Mouse (Mus musculus): ENCODE results near the gene Urb2. TPM values are rescaled to one million over a fixed set of nuclear protein-coding genes. Genes with fewer than 3 reads are reported as not detected.

The Urb2 gene
- 3.3 and 3.5 TPM in 2 replicates for polyA plus RNA-seq (2012; rRNA removed)

DNA sequence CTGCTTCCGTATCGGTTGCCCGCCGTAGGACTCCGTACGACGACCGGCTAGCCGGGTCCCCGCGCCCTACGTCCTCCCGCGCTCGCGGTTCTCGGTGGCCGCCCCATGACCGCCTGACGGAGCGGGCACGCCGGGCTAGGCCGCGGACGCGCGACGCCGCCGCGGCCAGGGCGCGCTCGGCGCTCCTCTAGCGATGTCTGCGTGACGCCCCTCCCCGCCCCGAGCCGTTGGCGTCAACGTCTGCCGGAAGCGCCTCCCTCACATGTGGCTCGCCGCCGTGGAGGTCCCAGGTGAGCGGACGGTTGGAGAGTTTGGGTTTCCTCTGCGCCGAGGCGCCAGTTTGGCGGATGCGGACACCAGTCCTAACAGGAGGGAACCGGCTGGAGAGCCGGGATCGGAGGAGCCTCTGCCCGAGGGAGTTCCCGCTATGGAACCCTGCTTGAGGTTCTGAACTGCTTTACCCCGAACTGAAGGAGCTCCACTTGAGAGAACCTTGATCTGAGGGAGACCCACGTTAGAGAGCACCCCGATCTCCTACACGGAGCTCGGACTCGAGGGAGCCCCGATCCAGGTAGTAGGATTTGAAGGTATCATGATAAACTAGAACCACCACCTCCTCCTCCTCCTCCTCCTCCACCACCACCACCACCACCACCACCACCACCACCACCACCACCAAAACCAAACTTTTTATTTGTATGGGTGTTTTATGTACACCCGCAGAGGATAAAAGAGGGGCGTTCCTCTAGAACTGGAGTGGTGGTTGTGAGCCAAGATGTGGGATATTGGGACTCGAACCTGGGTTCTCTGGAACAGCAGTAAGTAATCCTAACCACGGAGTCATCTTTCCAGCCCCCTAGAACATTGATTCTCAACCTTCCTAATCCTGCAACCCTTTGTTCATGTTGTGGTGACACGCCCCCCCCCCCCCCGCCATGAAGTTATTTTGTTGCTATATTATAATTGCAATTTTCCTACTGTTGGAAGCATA is at the start of gene Urb2, which contains the start of gene Taf5l:
Gene Urb2 (plus strand): TSS at position 272 of the 991 bp plus-strand sequence.
Gene Taf5l (minus strand): TSS at position 161 of the 991 bp plus-strand sequence.
- TF ChIP-seq CTCF (conservative IDR thresholded peaks at IDR 0.05; ENCODE audit: insufficient read depth, insufficient read length, low read depth, low read length) (no peak), POLR2A (IDR thresholded peaks at IDR 0.05; ENCODE audit: low read depth, low read length) (no peak)
- no peaks in the 10 kb centered on the region for H3K27me3 ChIP-seq (replicated peaks; ENCODE audit: control insufficient read depth, insufficient read depth, low read length)
- peak within 1 kb of the TSS; percentile 75 for H3K4me3 ChIP-seq (ENCODE audit: insufficient read depth, low read depth, low read length)
- peak; percentile 96 for DNase-seq
- H3K27ac ChIP-seq (ENCODE audit: insufficient read depth, low read depth, low read length): peak within 1 kb of the TSS; percentile 65
- 1% methylated on average over 74 of the region's 74 CpGs for WGBS
- no peaks in the 10 kb centered on the region for H3K36me3 ChIP-seq (ENCODE audit: control insufficient read depth, insufficient read depth, low read length)
- peaks cover 9% of the 10 kb centered on the region; the same call in 1 of the 2 replicates for H3K4me1 ChIP-seq (ENCODE audit: control insufficient read depth, insufficient read depth, low read length)

DNA sequence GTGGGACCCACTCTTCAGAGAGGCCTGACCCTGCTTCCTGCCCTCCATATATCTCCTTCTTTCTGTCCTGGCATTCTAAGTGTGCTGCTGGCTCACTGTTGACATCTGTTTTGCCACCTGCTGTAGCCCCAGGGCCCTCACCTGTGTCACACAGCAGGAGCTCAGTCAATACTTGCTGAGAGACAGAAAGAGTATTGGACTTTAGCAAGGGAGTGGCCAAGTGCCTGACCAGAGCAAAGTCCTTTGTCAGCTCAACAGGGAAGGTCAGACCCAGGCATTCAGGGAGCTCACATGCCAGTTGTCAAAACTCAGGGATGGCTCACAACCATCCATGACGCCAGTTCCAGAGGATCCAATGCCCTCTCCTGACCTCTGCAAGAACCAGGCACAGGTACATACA is 47.8 kb upstream of the Urb2 start:
- Histone ChIP-seq H3K27ac (ENCODE audit: insufficient read depth, low read depth, low read length) (0 out of 2 replicates have a peak overlapping the region, but pooled peaks have one; percentile 24), H3K4me1 (ENCODE audit: control insufficient read depth, insufficient read depth, low read length) (no peaks in the 10 kb centered on the region), H3K27me3 (replicated peaks; ENCODE audit: control insufficient read depth, insufficient read depth, low read length) (no peaks in the 10 kb centered on the region), H3K36me3 (ENCODE audit: control insufficient read depth, insufficient read depth, low read length) (no peaks in the 10 kb centered on the region), H3K4me3 (ENCODE audit: insufficient read depth, low read depth, low read length) (no peak overlapping the region)
- DNase-seq: peak; percentile 85
- WGBS: 47% methylated on average over 1 of the region's 1 CpGs
- TF ChIP-seq POLR2A (IDR thresholded peaks at IDR 0.05; ENCODE audit: low read depth, low read length): no peak
- no peak for TF ChIP-seq CTCF (conservative IDR thresholded peaks at IDR 0.05; ENCODE audit: insufficient read depth, insufficient read length, low read depth, low read length)

DNA sequence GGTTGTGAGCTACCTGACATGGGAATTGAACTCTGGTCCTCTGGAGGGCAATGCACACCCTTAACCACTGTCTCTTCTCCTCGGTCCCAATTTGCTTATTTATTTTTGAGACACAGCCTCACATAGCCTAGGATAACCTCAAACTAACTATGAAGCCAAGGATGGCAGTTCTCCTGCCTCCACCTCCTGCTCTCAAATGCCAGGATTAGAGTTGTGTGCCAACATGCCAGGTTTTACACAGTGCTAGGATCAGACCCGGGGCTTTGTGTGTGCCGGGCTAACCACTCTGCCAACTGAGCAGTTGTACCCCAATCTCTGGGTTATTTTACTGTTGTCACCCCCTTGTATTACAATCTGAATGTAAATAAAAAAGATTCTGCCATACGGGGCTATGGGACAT is 43.8 kb upstream of the Urb2 start:
- no peaks in the 10 kb centered on the region for H3K36me3 ChIP-seq (ENCODE audit: control insufficient read depth, insufficient read depth, low read length)
- WGBS: 86% methylated on average over 4 of the region's 4 CpGs
- H3K4me1 ChIP-seq (ENCODE audit: control insufficient read depth, insufficient read depth, low read length): peaks cover 6% of the 10 kb centered on the region
- no peak for TF ChIP-seq CTCF (conservative IDR thresholded peaks at IDR 0.05; ENCODE audit: insufficient read depth, insufficient read length, low read depth, low read length)
- no peak for TF ChIP-seq POLR2A (IDR thresholded peaks at IDR 0.05; ENCODE audit: low read depth, low read length)
- no peaks in the 10 kb centered on the region for H3K27me3 ChIP-seq (replicated peaks; ENCODE audit: control insufficient read depth, insufficient read depth, low read length)
- no peak overlapping the region for H3K27ac ChIP-seq (ENCODE audit: insufficient read depth, low read depth, low read length)
- H3K4me3 ChIP-seq (ENCODE audit: insufficient read depth, low read depth, low read length): no peak overlapping the region
- no peak for DNase-seq

DNA sequence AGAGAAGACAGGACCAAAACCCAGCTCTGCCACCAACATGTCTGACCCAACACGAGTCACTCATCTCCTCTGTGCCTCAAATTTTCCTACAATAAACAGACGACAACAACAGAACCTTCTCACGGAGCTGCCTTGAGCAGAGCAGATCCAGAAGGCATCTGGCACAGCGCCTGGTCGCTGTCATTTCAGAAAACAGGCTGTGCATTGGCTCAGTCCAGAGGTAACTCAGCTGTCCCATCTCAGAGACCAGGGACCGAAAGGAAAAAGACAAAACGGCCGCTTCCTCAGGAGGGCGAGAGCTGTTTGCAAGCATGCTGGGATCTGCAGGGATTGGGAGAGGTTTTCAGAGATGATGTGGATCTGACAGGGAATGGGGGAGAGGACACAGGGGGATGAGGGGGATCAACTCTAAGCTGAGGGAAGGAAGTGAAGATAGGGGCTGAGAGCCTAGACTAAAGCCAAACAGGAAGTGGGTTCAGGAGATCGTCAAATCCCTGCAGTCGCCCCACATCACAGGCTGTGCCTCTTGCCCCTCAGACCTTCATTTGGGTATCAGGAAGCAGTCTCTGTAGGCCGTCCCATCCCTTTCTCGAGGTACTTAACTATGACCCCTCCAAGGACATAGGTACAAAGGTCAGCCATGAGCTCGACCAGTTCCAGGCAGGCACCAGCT is 43.0 kb upstream of the Urb2 start:
- H3K4me1 ChIP-seq (ENCODE audit: control insufficient read depth, insufficient read depth, low read length): peaks cover 8% of the 10 kb centered on the region
- no peak overlapping the region for H3K4me3 ChIP-seq (ENCODE audit: insufficient read depth, low read depth, low read length)
- H3K27me3 ChIP-seq (replicated peaks; ENCODE audit: control insufficient read depth, insufficient read depth, low read length): no peaks in the 10 kb centered on the region
- DNase-seq: peak; percentile 17
- H3K27ac ChIP-seq (ENCODE audit: insufficient read depth, low read depth, low read length): no peak overlapping the region
- no peaks in the 10 kb centered on the region for H3K36me3 ChIP-seq (ENCODE audit: control insufficient read depth, insufficient read depth, low read length)
- no peak for TF ChIP-seq POLR2A (IDR thresholded peaks at IDR 0.05; ENCODE audit: low read depth, low read length)
- TF ChIP-seq CTCF (conservative IDR thresholded peaks at IDR 0.05; ENCODE audit: insufficient read depth, insufficient read length, low read depth, low read length): no peak
- 56% methylated on average over 14 of the region's 14 CpGs for WGBS

DNA sequence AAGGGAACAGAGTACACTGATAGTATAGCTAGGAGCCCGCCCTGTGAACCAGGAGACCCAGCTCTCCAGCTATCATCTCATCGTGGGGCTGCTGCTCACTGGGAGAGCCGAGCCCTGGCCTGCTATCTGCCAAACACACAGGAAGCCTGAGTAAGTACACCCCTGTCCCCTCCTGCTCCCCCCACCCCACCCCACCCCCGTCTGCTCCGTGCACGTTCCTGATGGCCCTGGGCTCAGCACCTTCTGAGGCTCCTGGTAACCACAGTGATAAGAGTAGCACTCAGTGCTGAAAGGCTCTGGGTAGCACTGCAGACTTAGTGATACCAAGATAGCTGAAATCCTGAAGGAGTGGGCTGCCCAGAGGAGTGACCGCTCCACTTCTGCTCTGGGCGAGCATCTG is 42.4 kb upstream of the Urb2 start:
- Histone ChIP-seq H3K27ac (ENCODE audit: insufficient read depth, low read depth, low read length) (no peak overlapping the region), H3K4me1 (ENCODE audit: control insufficient read depth, insufficient read depth, low read length) (peaks cover 8% of the 10 kb centered on the region), H3K36me3 (ENCODE audit: control insufficient read depth, insufficient read depth, low read length) (no peaks in the 10 kb centered on the region), H3K27me3 (replicated peaks; ENCODE audit: control insufficient read depth, insufficient read depth, low read length) (no peaks in the 10 kb centered on the region), H3K4me3 (ENCODE audit: insufficient read depth, low read depth, low read length) (no peak overlapping the region)
- DNase-seq: no peak
- TF ChIP-seq CTCF (conservative IDR thresholded peaks at IDR 0.05; ENCODE audit: insufficient read depth, insufficient read length, low read depth, low read length): no peak
- 78% methylated on average over 8 of the region's 8 CpGs for WGBS

DNA sequence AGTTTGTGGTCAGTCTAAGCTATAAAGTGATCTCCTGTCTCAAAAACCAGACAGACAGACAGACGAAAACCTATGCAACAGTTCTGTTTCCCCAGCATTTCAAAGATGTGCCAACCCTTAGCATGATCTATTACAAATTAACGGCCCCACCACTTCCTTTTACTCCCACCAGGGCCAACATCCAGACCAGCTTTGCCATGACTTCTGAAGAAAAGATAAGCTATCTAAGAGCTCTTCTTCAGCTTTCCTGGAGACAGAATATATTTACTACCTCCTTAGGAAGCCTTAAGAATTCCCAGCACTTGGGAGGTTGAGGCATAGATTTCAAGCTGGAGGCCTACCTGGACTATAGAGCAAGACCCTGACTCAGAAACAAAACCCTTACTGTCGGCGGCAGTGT is 41.1 kb upstream of the Urb2 start:
- Histone ChIP-seq H3K4me3 (ENCODE audit: insufficient read depth, low read depth, low read length) (no peak overlapping the region), H3K4me1 (ENCODE audit: control insufficient read depth, insufficient read depth, low read length) (peaks cover 8% of the 10 kb centered on the region), H3K27me3 (replicated peaks; ENCODE audit: control insufficient read depth, insufficient read depth, low read length) (no peaks in the 10 kb centered on the region), H3K27ac (ENCODE audit: insufficient read depth, low read depth, low read length) (no peak overlapping the region), H3K36me3 (ENCODE audit: control insufficient read depth, insufficient read depth, low read length) (no peaks in the 10 kb centered on the region)
- no peak for DNase-seq
- 73% methylated on average over 4 of the region's 4 CpGs for WGBS
- TF ChIP-seq CTCF (conservative IDR thresholded peaks at IDR 0.05; ENCODE audit: insufficient read depth, insufficient read length, low read depth, low read length): no peak
- TF ChIP-seq POLR2A (IDR thresholded peaks at IDR 0.05; ENCODE audit: low read depth, low read length): no peak

DNA sequence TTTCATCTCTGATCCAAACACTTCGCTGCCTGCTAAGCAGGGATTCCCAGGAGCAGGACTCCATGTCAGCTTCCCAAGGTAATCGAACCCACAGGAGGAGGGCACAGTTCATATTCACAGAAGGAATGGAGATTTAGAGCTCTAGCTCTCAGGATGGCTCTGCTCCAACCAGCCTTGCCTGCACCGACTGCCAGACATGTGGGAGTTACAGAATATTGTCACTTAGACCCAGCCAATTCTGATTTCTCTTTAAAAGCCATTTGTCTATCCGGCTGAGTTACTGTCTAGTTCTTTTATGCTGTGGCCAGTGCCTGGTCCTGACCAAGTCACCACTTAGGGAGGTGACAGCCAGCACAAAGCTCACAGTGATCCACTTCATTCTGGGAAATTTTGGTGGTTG is 39.6 kb upstream of the Urb2 start:
- H3K4me3 ChIP-seq (ENCODE audit: insufficient read depth, low read depth, low read length): no peak overlapping the region
- no peaks in the 10 kb centered on the region for H3K36me3 ChIP-seq (ENCODE audit: control insufficient read depth, insufficient read depth, low read length)
- DNase-seq: peak; percentile 20
- H3K4me1 ChIP-seq (ENCODE audit: control insufficient read depth, insufficient read depth, low read length): peaks cover 8% of the 10 kb centered on the region
- H3K27ac ChIP-seq (ENCODE audit: insufficient read depth, low read depth, low read length): no peak overlapping the region
- H3K27me3 ChIP-seq (replicated peaks; ENCODE audit: control insufficient read depth, insufficient read depth, low read length): no peaks in the 10 kb centered on the region
- WGBS: 24% methylated on average over 4 of the region's 4 CpGs
- TF ChIP-seq CTCF (conservative IDR thresholded peaks at IDR 0.05; ENCODE audit: insufficient read depth, insufficient read length, low read depth, low read length) (no peak), POLR2A (IDR thresholded peaks at IDR 0.05; ENCODE audit: low read depth, low read length) (no peak)
